Mouse (Mus musculus) MEL (cell line): Measurements from ENCODE around the gene Nms. TPM values are rescaled to one million over a fixed set of nuclear protein-coding genes. Genes with fewer than 3 reads are reported as not detected.

Source experiments
- DNase-seq: peaks from one replicate; pipeline ENCODE4 v3.0.0; 2011; ENCODE audit warnings: low read depth, low spot score
- H3K27ac ChIP-seq: 2 replicates; pipeline ENCODE4 v1.5.1; 2012; ENCODE audit warnings: low read depth, mild to moderate bottlenecking, control low read depth, low read length, moderate library complexity; ENCODE audit not compliant: control insufficient read depth
- H3K27me3 ChIP-seq, 2 experiments: fragments of 150-350 bp in 1 of 2; sonication (generic) in 1 of 2; 2 replicates each; pipeline ENCODE4 v1.6.1; 2012; ENCODE audit warnings: low read length in 2 of 2, mild to moderate bottlenecking in 2 of 2, improper control_type of control experiment in 1 of 2, moderate library complexity in 1 of 2; ENCODE audit not compliant: insufficient read depth in 2 of 2, control insufficient read depth in 1 of 2
- H3K36me3 ChIP-seq, 2 experiments: 2 replicates each; pipeline ENCODE4 v1.6.1; 2012 to 2014; ENCODE audit warnings: low read length in 2 of 2, improper control_type of control experiment in 1 of 2, inconsistent platforms in 1 of 2, mild to moderate bottlenecking in 1 of 2; ENCODE audit not compliant: insufficient read depth in 2 of 2, control insufficient read depth in 1 of 2
- H3K4me1 ChIP-seq, 2 experiments: fragments of 150-350 bp in 1 of 2; sonication (generic) in 1 of 2; 2 replicates each; pipeline ENCODE4 v1.6.1; 2012; ENCODE audit warnings: low read length in 2 of 2, improper control_type of control experiment in 1 of 2, mild to moderate bottlenecking in 1 of 2; ENCODE audit not compliant: insufficient read depth in 2 of 2, control insufficient read depth in 1 of 2
- H3K4me3 ChIP-seq, 2 experiments: fragments of 150-350 bp in 1 of 2; sonication (generic) in 1 of 2; 2 replicates each; pipeline ENCODE4 v1.5.1; 2012; ENCODE audit warnings: low read depth in 2 of 2, low read length in 2 of 2, mild to moderate bottlenecking in 2 of 2, moderate library complexity in 2 of 2, control low read depth in 1 of 2, improper control_type of control experiment in 1 of 2; ENCODE audit not compliant: control insufficient read depth in 1 of 2, insufficient read depth in 1 of 2
- H3K79me2 ChIP-seq: 2 replicates; pipeline ENCODE4 v1.6.1; 2012; ENCODE audit warnings: mild to moderate bottlenecking, low read length, moderate library complexity; ENCODE audit not compliant: control insufficient read depth, poor library complexity, insufficient read depth
- H3K9ac ChIP-seq: 2 replicates; pipeline ENCODE4 v1.6.1; 2012; ENCODE audit warnings: low read depth, mild to moderate bottlenecking, control low read depth, low read length, moderate library complexity; ENCODE audit not compliant: control insufficient read depth, poor library complexity, severe bottlenecking
- H3K9me3 ChIP-seq: fragments of 150-350 bp; sonication (generic); replicated peaks from 2 replicates; pipeline ENCODE4 v1.6.1; 2012; ENCODE audit warnings: mild to moderate bottlenecking, low read length, improper control_type of control experiment, moderate library complexity; ENCODE audit not compliant: insufficient read depth
- BHLHE40 ChIP-seq: IDR thresholded peaks from 2 replicates; pipeline ENCODE4 v1.6.1; 2012; ENCODE audit warnings: low read depth, mild to moderate bottlenecking, inconsistent platforms, low read length, improper control_type of control experiment, borderline replicate concordance
- CHD1 ChIP-seq: IDR thresholded peaks from 2 replicates; pipeline ENCODE4 v1.6.1; 2012; ENCODE audit warnings: low read depth, mild to moderate bottlenecking, inconsistent platforms, low read length, improper control_type of control experiment
- CTCF ChIP-seq, 3 experiments: IDR thresholded peaks in 2 of 3; conservative IDR thresholded peaks in 1 of 3; 2 replicates each; pipeline ENCODE4 v1.5.1; 2011 to 2012; ENCODE audit warnings: low read length in 3 of 3, low read depth in 2 of 3, mild to moderate bottlenecking in 2 of 3, improper control_type of control experiment in 1 of 3, inconsistent platforms in 1 of 3, mixed read lengths in 1 of 3, moderate library complexity in 1 of 3; ENCODE audit not compliant: control insufficient read depth in 1 of 3, insufficient read depth in 1 of 3, poor library complexity in 1 of 3, severe bottlenecking in 1 of 3
- E2F4 ChIP-seq: IDR thresholded peaks from 2 replicates; pipeline ENCODE4 v1.6.1; 2011; ENCODE audit warnings: low read depth, low read length, improper control_type of control experiment, borderline replicate concordance
- ELF1 ChIP-seq: IDR thresholded peaks from 2 replicates; pipeline ENCODE4 v1.6.1; 2014; ENCODE audit warnings: low read depth, mild to moderate bottlenecking, inconsistent platforms, low read length, improper control_type of control experiment, moderate library complexity
- GATA1 ChIP-seq: IDR thresholded peaks from 2 replicates; pipeline ENCODE4 v1.6.1; 2011; ENCODE audit warnings: low read depth, low read length, improper control_type of control experiment
- JUND ChIP-seq: IDR thresholded peaks from 2 replicates; pipeline ENCODE4 v1.6.1; 2011; ENCODE audit warnings: low read depth, mild to moderate bottlenecking, improper control_type of control experiment, low read length
- KAT2A ChIP-seq: conservative IDR thresholded peaks from 2 replicates; pipeline ENCODE4 v1.6.1; 2012; ENCODE audit warnings: low read depth, low read length, improper control_type of control experiment, inconsistent platforms
- MAX ChIP-seq: IDR thresholded peaks from 2 replicates; pipeline ENCODE4 v1.6.1; 2011; ENCODE audit warnings: low read length, improper control_type of control experiment
- MAZ ChIP-seq: IDR thresholded peaks from 2 replicates; pipeline ENCODE4 v1.6.1; 2012; ENCODE audit warnings: low read depth, mild to moderate bottlenecking, inconsistent platforms, low read length, improper control_type of control experiment
- MEF2A ChIP-seq: IDR thresholded peaks from 2 replicates; pipeline ENCODE4 v1.6.1; 2014; ENCODE audit warnings: low read depth, mild to moderate bottlenecking, inconsistent platforms, low read length, improper control_type of control experiment; ENCODE audit not compliant: poor library complexity, insufficient replicate concordance, severe bottlenecking; ENCODE audit errors: extremely low read depth
- MXI1 ChIP-seq: IDR thresholded peaks from 2 replicates; pipeline ENCODE4 v1.6.1; 2011; ENCODE audit warnings: mild to moderate bottlenecking, low read depth, low read length, improper control_type of control experiment
- NELFE ChIP-seq: IDR thresholded peaks from 2 replicates; pipeline ENCODE4 v1.6.1; 2011; ENCODE audit warnings: low read depth, low read length, improper control_type of control experiment
- NRF1 ChIP-seq: IDR thresholded peaks from 2 replicates; pipeline ENCODE4 v1.6.1; 2014; ENCODE audit warnings: low read depth, mild to moderate bottlenecking, inconsistent platforms, low read length, improper control_type of control experiment, moderate library complexity; ENCODE audit not compliant: poor library complexity, insufficient read depth, severe bottlenecking
- POLR2AphosphoS5 ChIP-seq: IDR thresholded peaks from 2 replicates; pipeline ENCODE4 v1.6.1; 2012; ENCODE audit warnings: low read depth, borderline replicate concordance, mild to moderate bottlenecking, inconsistent platforms, low read length, moderate library complexity, mixed read lengths
- RAD21 ChIP-seq: IDR thresholded peaks from 2 replicates; pipeline ENCODE4 v1.6.1; 2011; ENCODE audit warnings: mild to moderate bottlenecking, low read depth, low read length, improper control_type of control experiment
- RCOR1 ChIP-seq: IDR thresholded peaks from 2 replicates; pipeline ENCODE4 v1.6.1; 2012; ENCODE audit warnings: low read depth, mild to moderate bottlenecking, inconsistent platforms, low read length, improper control_type of control experiment
- TCF12 ChIP-seq: IDR thresholded peaks from 2 replicates; pipeline ENCODE4 v1.6.1; 2014; ENCODE audit warnings: low read depth, mild to moderate bottlenecking, inconsistent platforms, low read length, improper control_type of control experiment, moderate library complexity
- USF1 ChIP-seq: IDR thresholded peaks from 2 replicates; pipeline ENCODE4 v1.6.1; 2014; ENCODE audit warnings: low read depth, mild to moderate bottlenecking, inconsistent platforms, low read length, improper control_type of control experiment, moderate library complexity
- USF2 ChIP-seq, 2 experiments: IDR thresholded peaks; 2 replicates each; pipeline ENCODE4 v1.6.1; 2011 to 2012; ENCODE audit warnings: improper control_type of control experiment in 2 of 2, low read length in 2 of 2, borderline replicate concordance in 1 of 2, inconsistent platforms in 1 of 2, low read depth in 1 of 2, mild to moderate bottlenecking in 1 of 2; ENCODE audit not compliant: insufficient read depth in 1 of 2
- ZMIZ1 ChIP-seq: IDR thresholded peaks from 2 replicates; pipeline ENCODE4 v1.6.1; 2012; ENCODE audit warnings: low read depth, mild to moderate bottlenecking, inconsistent platforms, low read length, improper control_type of control experiment, moderate library complexity
- polyA plus RNA-seq, 2 experiments: library from polyadenylated mRNA; stranded (reverse) in 1 of 2; unstranded in 1 of 2; fragments of >175 nt in 1 of 2; fragments of >200 nt in 1 of 2; gene quantifications; 2 replicates each; pipeline versions ENCODE4 v1.2.1 to v1.2.4; 2012; ENCODE audit warnings: low replicate concordance in 2 of 2, low read depth in 1 of 2; ENCODE audit not compliant: insufficient read length in 2 of 2, insufficient read depth in 1 of 2, missing spikeins in 1 of 2
- total RNA-seq: library from RNA; depleted of rRNA; stranded (reverse); fragments of 300-350 nt; gene quantifications from 2 replicates; pipeline ENCODE4 v1.2.3, GENCODE M21; 2012

Nms gene
- total and polyA plus RNA-seq, 3 experiments: not detected

GRCm38 (mm10) chr1:38893081-38893480 is 45.9 kb upstream of the Nms start:
- no peaks in the 10 kb centered on the region for H3K79me2 ChIP-seq
- H3K27ac ChIP-seq: no peak overlapping the region
- DNase-seq: no peak
- no peak for TF ChIP-seq MAZ
- no peak for TF ChIP-seq BHLHE40
- TF ChIP-seq E2F4: no peak
- no peak for TF ChIP-seq MXI1
- TF ChIP-seq USF1: no peak
- TF ChIP-seq GATA1: no peak
- no peak for TF ChIP-seq NELFE
- no peak for TF ChIP-seq NRF1
- no peak for TF ChIP-seq TCF12
- no peak for TF ChIP-seq JUND
- TF ChIP-seq POLR2AphosphoS5: no peak
- no peak for TF ChIP-seq CTCF (IDR thresholded peaks at IDR 0.05 in 2 of 3, conservative IDR thresholded peaks at IDR 0.05 in 1 of 3; ENCODE audit: control insufficient read depth in 1 of 3, insufficient read depth in 1 of 3, low read depth in 2 of 3, low read length in 3 of 3, poor library complexity in 1 of 3, severe bottlenecking in 1 of 3)
- no peak for TF ChIP-seq MEF2A
- no peak for TF ChIP-seq ZMIZ1
- peaks cover 0 to 8% of the 10 kb centered on the region in 2 experiments; a peak in 2 of 4 replicates for H3K36me3 ChIP-seq
- no peak overlapping the region for H3K9ac ChIP-seq
- H3K9me3 ChIP-seq: no peaks in the 10 kb centered on the region
- no peaks in the 10 kb centered on the region for H3K27me3 ChIP-seq
- no peak overlapping the region for H3K4me3 ChIP-seq
- peaks cover 6 to 8% of the 10 kb centered on the region in 2 experiments for H3K4me1 ChIP-seq

- TF ChIP-seq ZMIZ1: no peak
- no peak for TF ChIP-seq KAT2A
- no peak for TF ChIP-seq USF2 (IDR thresholded peaks at IDR 0.05; ENCODE audit: borderline replicate concordance in 1 of 2, insufficient read depth in 1 of 2, low read depth in 1 of 2, low read length in 2 of 2)
- no peak for TF ChIP-seq CHD1
- no peak for TF ChIP-seq MAX
- no peak for TF ChIP-seq RCOR1
- no peak for TF ChIP-seq ELF1
- no peak for TF ChIP-seq RAD21
- no peak for TF ChIP-seq MEF2A
- TF ChIP-seq, all 39 proteins: peak for 0
- no peaks in the 10 kb centered on the region for H3K4me1 ChIP-seq
- no peak within 1 kb of the TSS for H3K9ac ChIP-seq
- H3K79me2 ChIP-seq: no peaks in the 10 kb centered on the region
- no peak within 1 kb of the TSS for H3K4me3 ChIP-seq
- no peaks in the 10 kb centered on the region for H3K27me3 ChIP-seq
- H3K27ac ChIP-seq: no peak within 1 kb of the TSS
- no peak for DNase-seq
- H3K36me3 ChIP-seq: no peaks in the 10 kb centered on the region
- no peaks in the 10 kb centered on the region for H3K9me3 ChIP-seq
Observed at GRCm38 (mm10) chr1:38897431-38898248, 41.3 kb upstream of the Nms start, which contains the start of gene Chst10. TSS of gene Chst10 (minus strand) at chr1:38898161.
